Mouse (Mus musculus) ES-E14 (cell line): ENCODE measurements at regions not wholly inside any gene's neighbourhood (a gene's known extent, or its start where the extent isn't known, plus 50 kb on each side); places are given as distances from the start of the nearest gene placed in this dataset.

Experiments
- DNase-seq: peaks from one replicate; pipeline ENCODE4 v3.0.0-alpha.2; 2013; ENCODE audit warnings: low read depth, low spot score
- H3K27ac ChIP-seq: 2 replicates; pipeline ENCODE4 v1.5.1; 2012; ENCODE audit warnings: low read depth, mild to moderate bottlenecking, low read length, moderate library complexity, mixed read lengths; ENCODE audit not compliant: poor library complexity, insufficient read depth, severe bottlenecking
- H3K36me3 ChIP-seq: 2 replicates; pipeline ENCODE4 v1.6.1; 2012; ENCODE audit warnings: mild to moderate bottlenecking, low read length, moderate library complexity, mixed read lengths; ENCODE audit not compliant: control insufficient read depth, poor library complexity, insufficient read depth, severe bottlenecking
- H3K4me1 ChIP-seq, 2 experiments: fragments of 150-350 bp in 1 of 2; sonication (generic) in 1 of 2; 2 replicates each; pipeline ENCODE4 v1.6.1; 2012; ENCODE audit warnings: low read length in 2 of 2, mild to moderate bottlenecking in 1 of 2, mixed read lengths in 1 of 2; ENCODE audit not compliant: control insufficient read depth in 2 of 2, insufficient read depth in 2 of 2, poor library complexity in 1 of 2
- H3K4me3 ChIP-seq, 2 experiments: fragments of 150-350 bp in 1 of 2; sonication (generic) in 1 of 2; 2 replicates each; pipeline ENCODE4 v1.5.1; 2012; ENCODE audit warnings: low read length in 2 of 2, low read depth in 1 of 2, mild to moderate bottlenecking in 1 of 2, mixed read lengths in 1 of 2; ENCODE audit not compliant: insufficient read depth in 1 of 2, poor library complexity in 1 of 2, severe bottlenecking in 1 of 2
- H3K9ac ChIP-seq: 2 replicates; pipeline ENCODE4 v1.6.1; 2012; ENCODE audit warnings: low read depth, mild to moderate bottlenecking, low read length, mixed read lengths; ENCODE audit not compliant: poor library complexity, insufficient read depth, severe bottlenecking
- H3K9me3 ChIP-seq: fragments of 150-350 bp; sonication (generic); 2 replicates; pipeline ENCODE4 v1.6.1; 2012; ENCODE audit warnings: low read depth, mild to moderate bottlenecking, low read length; ENCODE audit not compliant: control insufficient read depth, insufficient read depth
- CHD2 ChIP-seq: IDR thresholded peaks from 2 replicates; pipeline ENCODE4 v1.6.1; 2014; ENCODE audit warnings: mild to moderate bottlenecking, low read depth, low read length, inconsistent platforms
- HCFC1 ChIP-seq: IDR thresholded peaks from 2 replicates; pipeline ENCODE4 v1.6.1; 2012; ENCODE audit warnings: low read length, inconsistent platforms, borderline replicate concordance; ENCODE audit not compliant: insufficient read depth
- MAFK ChIP-seq: IDR thresholded peaks from 2 replicates; pipeline ENCODE4 v1.6.1; 2014; ENCODE audit warnings: mild to moderate bottlenecking, low read depth, low read length, inconsistent platforms; ENCODE audit not compliant: insufficient read depth
- ZC3H11A ChIP-seq: IDR thresholded peaks from 2 replicates; pipeline ENCODE4 v1.6.1; 2012; ENCODE audit warnings: low read depth, mild to moderate bottlenecking, inconsistent platforms, low read length, borderline replicate concordance
- ZNF384 ChIP-seq: IDR thresholded peaks from 2 replicates; pipeline ENCODE4 v1.6.1; 2012; ENCODE audit warnings: low read depth, low read length, inconsistent platforms
- in situ Hi-C, 2 experiments: fragments of 600-800 bp; cut with MboI; formaldehyde crosslinking; loops; one replicate each; pipeline ENCODE4 v1.15.1; 2025; ENCODE audit warnings: low sequenced_read_pairs in 2 of 2, inconsistent platforms in 1 of 2; ENCODE audit not compliant: unreplicated experiment in 2 of 2

- in situ Hi-C loops, result no loop called here
- DNase-seq, result no peak
- no peak overlapping the region for H3K27ac ChIP-seq
- H3K4me3 ChIP-seq, result no peak overlapping the region
- no peaks in the 10 kb centered on the region for H3K36me3 ChIP-seq
- H3K9me3 ChIP-seq, result no peaks in the 10 kb centered on the region
- TF ChIP-seq ZNF384 (no peak), HCFC1 (no peak), MAFK (no peak), CHD2 (no peak), ZC3H11A (no peak)
- no peak overlapping the region for H3K9ac ChIP-seq
- H3K4me1 ChIP-seq, result no peaks in the 10 kb centered on the region
Observed at GRCm38 (mm10) chr7:136708004-136708435, 186.4 kb upstream of the Mgmt start.

GRCm38 (mm10) chr7:136710653-136711052 lies 183.8 kb upstream of the Mgmt start:
- Histone ChIP-seq H3K9me3 (no peaks in the 10 kb centered on the region), H3K9ac (no peak overlapping the region), H3K4me3 (no peak overlapping the region), H3K36me3 (no peaks in the 10 kb centered on the region), H3K4me1 (no peaks in the 10 kb centered on the region), H3K27ac (no peak overlapping the region)
- DNase-seq, result no peak
- in situ Hi-C loops, result no loop called here
- TF ChIP-seq MAFK (no peak), ZC3H11A (no peak), ZNF384 (no peak), HCFC1 (no peak), CHD2 (no peak)

- Histone ChIP-seq H3K9ac (no peak overlapping the region), H3K4me1 (no peaks in the 10 kb centered on the region), H3K36me3 (no peaks in the 10 kb centered on the region), H3K9me3 (no peaks in the 10 kb centered on the region), H3K27ac (no peak overlapping the region), H3K4me3 (no peak overlapping the region)
- TF ChIP-seq ZNF384, result no peak
- no peak for TF ChIP-seq ZC3H11A
- TF ChIP-seq MAFK, result no peak
- no peak for TF ChIP-seq CHD2
- no peak for TF ChIP-seq HCFC1
- in situ Hi-C loops, result no loop called here
- DNase-seq, result no peak
Observed at GRCm38 (mm10) chr7:136712962-136713640, 181.3 kb upstream of the Mgmt start.

- Histone ChIP-seq H3K27ac (no peak overlapping the region), H3K9ac (no peak overlapping the region), H3K9me3 (no peaks in the 10 kb centered on the region), H3K4me1 (no peaks in the 10 kb centered on the region), H3K4me3 (no peak overlapping the region), H3K36me3 (no peaks in the 10 kb centered on the region)
- no peak for DNase-seq
- in situ Hi-C loops, result no loop called here
- no peak for TF ChIP-seq ZC3H11A
Observed at GRCm38 (mm10) chr7:136727628-136728402, 166.6 kb upstream of the Mgmt start.
